Mouse (Mus musculus) thymus, adult 18-20 months (tissue): Measurements from ENCODE around the gene Olfr143.

Experiments
- DNase-seq, 2 experiments: peaks; one replicate each; pipeline ENCODE4 v3.0.0; 2022; ENCODE audit warnings: mixed read lengths in 2 of 2

The Olfr143 gene

DNA sequence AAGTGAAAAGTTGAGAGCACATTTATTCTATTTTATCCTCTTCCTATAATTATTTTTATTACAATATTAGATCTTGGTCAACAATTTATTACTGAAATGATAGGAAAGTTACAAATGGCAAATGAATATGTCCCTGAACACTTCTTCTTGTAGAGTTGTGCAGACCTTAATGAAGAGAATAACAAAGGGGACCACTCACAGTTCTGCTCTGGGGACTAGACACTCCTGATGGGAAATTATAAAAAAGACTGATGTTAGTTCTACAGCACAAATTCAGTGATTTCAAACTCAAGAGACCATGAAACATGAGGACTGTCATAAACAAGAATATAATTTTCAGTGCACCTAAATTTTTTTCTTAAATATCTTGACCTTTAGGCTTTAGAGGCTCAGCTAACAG lies at the start of gene Olfr143:
TSS of gene Olfr143 (plus strand) at position 301 of the 400 bp plus-strand sequence.
- DNase-seq: no peak

GRCm38 (mm10) chr9:38208065-38208464 lies 44.5 kb upstream of the Olfr143 start, which contains the start of gene Olfr893:
Olfr893 (plus strand) TSS chr9:38208365.
- DNase-seq: no peak

DNA sequence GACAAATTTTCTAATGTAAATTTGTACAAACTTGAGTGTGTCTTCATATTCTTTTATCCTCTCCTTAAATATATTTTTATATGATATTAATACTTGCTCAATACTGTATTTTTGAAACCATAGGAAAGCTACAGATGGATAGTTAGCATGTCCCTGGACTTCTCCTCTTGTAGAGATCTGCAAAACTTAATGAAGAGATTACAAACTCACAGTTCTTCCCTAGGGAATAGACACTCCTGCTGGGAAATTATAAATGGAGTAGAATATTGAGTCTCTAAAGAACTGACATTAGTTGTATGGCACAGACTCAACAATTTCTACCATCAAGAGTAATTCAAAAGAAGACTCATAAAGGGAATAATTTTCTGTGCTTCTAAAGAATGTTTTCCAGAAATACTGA lies 34.8 kb upstream of the Olfr143 start, which contains the start of gene Olfr894:
TSS of gene Olfr894 (plus strand) at position 301 of the 400 bp plus-strand sequence.
- DNase-seq: no peak

DNA sequence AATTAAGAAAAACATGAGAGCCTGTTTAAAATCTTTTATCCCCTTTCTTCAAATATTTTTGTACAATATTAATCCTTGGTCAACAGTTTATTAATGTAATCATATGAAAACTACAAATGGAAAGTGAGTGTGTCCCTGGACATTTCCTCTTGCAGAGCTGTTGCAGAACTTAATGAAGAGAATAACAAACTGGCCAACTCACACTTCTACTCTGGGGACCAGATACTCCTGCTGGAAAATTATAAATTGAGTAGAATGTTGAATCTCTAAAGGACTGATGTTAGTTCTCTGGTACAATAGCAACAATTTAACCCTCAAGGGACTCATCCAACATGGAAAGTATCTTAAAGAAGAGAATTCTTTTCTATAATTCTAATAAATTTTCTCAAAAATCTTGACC lies 15.0 kb downstream of the Olfr143 start, which contains the start of gene Olfr895:
TSS of gene Olfr895 (plus strand) at position 301 of the 400 bp plus-strand sequence.
- DNase-seq: no peak

GRCm38 (mm10) chr9:38290807-38291206 lies 38.2 kb downstream of the Olfr143 start, which contains the start of gene Olfr896-ps1:
Olfr896-ps1 (plus strand) TSS chr9:38291107.
- DNase-seq: no peak
